Mouse (Mus musculus) Patski (cell line): ENCODE measurements at regions not wholly inside any gene's neighbourhood (a gene's known extent, or its start where the extent isn't known, plus 50 kb on each side); places are given as distances from the start of the nearest gene placed in this dataset.

Source experiments
- ATAC-seq: fragments of 100-300 bp; one replicate; pipeline ENCODE4 v1.8.0; 2021
- CTCF ChIA-PET: fragments of 350-600 bp; sonication (Branson Sonifier 250); formaldehyde crosslinking; loops from one replicate; lab custom pipeline; 2022; ENCODE audit warnings: inconsistent platforms; lab: Charles Lee
- POLR2A ChIA-PET: fragments of 350-600 bp; sonication (Branson Sonifier 250); formaldehyde crosslinking; loops from one replicate; lab custom pipeline; 2022; ENCODE audit warnings: antibody characterized with exemption, inconsistent platforms; lab: Charles Lee
- DNase-seq: peaks from one replicate; pipeline ENCODE4 v3.0.0-alpha.2; 2011; ENCODE audit warnings: low read depth, low spot score
- H3K27me3 ChIP-seq: fragments of 371-371 bp; one replicate; pipeline ENCODE4 v1.5.1; 2021
- CTCF ChIP-seq: fragments of 100-300 bp; IDR thresholded peaks from one replicate; pipeline ENCODE4 v1.5.1; 2021
- in situ Hi-C: fragments of 300-500 bp; cut with MboI; formaldehyde crosslinking; loops from 3 replicates; pipeline ENCODE4 v1.11.1; 2018; ENCODE audit warnings: low pct_unique_long_range_greater_than_20kb, mixed read lengths

GRCm38 (mm10) chr2:74349809-74350208 lies 229.4 kb downstream of the Lnpk start:
- POLR2A ChIA-PET = no interaction called here
- ATAC-seq (no peak), DNase-seq (no peak)
- in situ Hi-C loops = no loop called here
- no peak for TF ChIP-seq CTCF
- peaks cover 28% of the 10 kb centered on the region for H3K27me3 ChIP-seq
- CTCF ChIA-PET = no interaction called here

DNA sequence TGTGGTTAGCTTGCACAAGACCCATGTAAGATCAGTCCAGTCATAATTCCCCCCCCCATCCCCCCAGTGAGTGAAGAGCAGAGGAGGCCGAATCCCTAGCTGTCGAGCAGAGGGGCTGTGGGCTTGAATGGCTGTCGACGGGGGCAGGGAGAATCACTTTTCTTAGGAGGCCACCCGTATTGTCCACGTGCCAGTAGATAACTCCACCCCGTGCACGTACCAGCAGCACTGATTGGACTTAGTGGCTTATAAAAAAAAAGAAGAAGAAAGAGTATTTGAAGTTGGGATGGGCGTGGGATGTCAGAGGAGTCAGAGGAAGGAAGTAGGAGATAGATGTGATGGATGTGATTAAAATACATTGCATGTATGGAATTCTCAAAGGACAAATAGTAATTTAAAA lies 272.9 kb downstream of the Lnpk start:
- no peak for ATAC-seq
- POLR2A ChIA-PET = no interaction called here
- no peak for TF ChIP-seq CTCF

GRCm38 (mm10) chr2:74300885-74301451 lies 278.3 kb downstream of the Lnpk start:
- CTCF ChIA-PET = interaction anchor here (1.2 to 1.7 kb wide), 2 partner anchors 22 to 361 kb away, joined by 3 to 4 read pairs; no protein-coding TSS in a partner anchor
- no peak for DNase-seq
- no peak for TF ChIP-seq CTCF
- ATAC-seq = no peak
- POLR2A ChIA-PET = interaction anchor here (0.7 kb wide), 1 partner anchor 204 kb away, joined by 3 read pairs; no protein-coding TSS in a partner anchor
- peaks cover 32% of the 10 kb centered on the region for H3K27me3 ChIP-seq
- in situ Hi-C loops = no loop called here

More for the DNA sequence above, 272.9 kb downstream of the Lnpk start:
- CTCF ChIA-PET = no interaction called here
- no peak for DNase-seq
- H3K27me3 ChIP-seq = peaks cover 19% of the 10 kb centered on the region
- in situ Hi-C loops = no loop called here

GRCm38 (mm10) chr2:74300366-74300791 lies 278.9 kb downstream of the Lnpk start:
- CTCF ChIA-PET = interaction anchor here (0.6 to 1.7 kb wide), 8 partner anchors 18 to 362 kb away, joined by 3 to 4 read pairs (median 3); no protein-coding TSS in a partner anchor
- POLR2A ChIA-PET = interaction anchor here (0.7 kb wide), 1 partner anchor 204 kb away, joined by 3 read pairs; no protein-coding TSS in a partner anchor
- ATAC-seq = peak; percentile 90
- H3K27me3 ChIP-seq = peaks cover 38% of the 10 kb centered on the region
- TF ChIP-seq CTCF = peak; percentile 80
- no peak for DNase-seq
- in situ Hi-C loops = no loop called here

- ATAC-seq (no peak), DNase-seq (no peak)
- peaks cover 24% of the 10 kb centered on the region for H3K27me3 ChIP-seq
- POLR2A ChIA-PET = no interaction called here
- in situ Hi-C loops = no loop called here
- CTCF ChIA-PET = interaction anchor here (1.0 kb wide), 1 partner anchor 225 kb away, joined by 3 read pairs; no protein-coding TSS in a partner anchor
- TF ChIP-seq CTCF = no peak
Observed at GRCm38 (mm10) chr2:74292641-74293040, 286.6 kb downstream of the Lnpk start.

- no peak for ATAC-seq
- POLR2A ChIA-PET = no interaction called here
- H3K27me3 ChIP-seq = peaks cover 17% of the 10 kb centered on the region
- CTCF ChIA-PET = no interaction called here
- TF ChIP-seq CTCF = no peak
- in situ Hi-C loops = no loop called here
- DNase-seq = no peak
Observed at GRCm38 (mm10) chr2:74291416-74292396, 287.5 kb downstream of the Lnpk start.

GRCm38 (mm10) chr2:74285624-74286023 lies 293.6 kb downstream of the Lnpk start:
- in situ Hi-C loops = no loop called here
- ChIA-PET CTCF (no interaction called here), POLR2A (no interaction called here)
- peaks cover 10% of the 10 kb centered on the region for H3K27me3 ChIP-seq
- ATAC-seq = no peak
- TF ChIP-seq CTCF = no peak
- DNase-seq = no peak

DNA sequence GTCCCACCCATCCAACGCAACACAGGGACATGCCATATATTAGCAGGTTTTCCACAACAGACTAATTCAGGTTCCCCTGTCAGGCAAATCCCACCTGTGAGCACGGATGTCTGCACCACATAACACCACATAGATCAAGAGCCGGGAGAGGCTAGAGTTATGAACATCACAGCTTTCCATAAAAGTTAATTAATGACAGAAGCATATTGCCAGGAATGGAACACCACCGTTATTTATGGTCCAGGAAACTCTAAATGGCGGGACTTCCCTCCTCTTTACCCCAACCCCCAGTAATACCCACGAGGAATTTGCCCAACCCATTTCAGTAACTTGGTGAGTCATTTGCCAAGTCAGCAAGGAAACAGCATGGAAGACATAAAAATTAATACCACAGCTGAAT lies 314.3 kb downstream of the Lnpk start:
- POLR2A ChIA-PET = no interaction called here
- in situ Hi-C loops = no loop called here
- DNase-seq (peak; percentile 31), ATAC-seq (no peak)
- CTCF ChIA-PET = no interaction called here
- no peaks in the 10 kb centered on the region for H3K27me3 ChIP-seq
- TF ChIP-seq CTCF = no peak

DNA sequence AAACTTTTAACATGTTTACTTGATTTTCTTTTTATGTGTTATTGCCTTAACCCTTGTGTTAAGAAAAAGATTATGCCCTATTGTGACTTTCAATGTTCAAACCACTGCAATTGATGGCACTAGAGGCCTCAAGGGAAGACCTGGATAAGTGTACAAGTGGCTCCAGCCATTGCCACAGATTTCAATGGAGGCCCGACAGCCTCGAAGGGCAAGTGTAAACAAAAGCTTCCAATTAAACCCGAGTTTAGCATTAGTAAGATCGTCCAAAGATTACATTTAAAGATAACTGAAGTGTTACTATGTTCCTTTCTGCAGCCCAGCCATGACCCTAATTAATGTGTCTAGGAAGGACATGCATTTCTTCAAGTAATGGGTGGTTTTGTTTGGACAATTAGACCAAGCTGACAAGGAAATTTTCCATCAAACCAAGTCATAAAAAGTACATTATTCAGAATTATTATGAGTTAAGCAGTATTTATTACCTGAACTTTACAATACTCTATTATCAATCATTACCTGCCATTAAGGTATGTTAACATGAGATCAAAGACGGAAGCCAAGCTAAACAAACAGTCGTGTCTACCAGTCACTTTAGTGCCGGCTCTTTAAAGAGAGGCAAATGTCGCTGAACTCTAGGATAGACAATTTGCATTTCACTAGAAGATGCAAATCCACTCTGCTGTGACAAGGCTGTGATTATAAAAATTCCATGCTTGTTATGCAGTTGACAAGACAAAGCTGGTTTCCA lies 322.0 kb downstream of the Lnpk start:
- no peak for TF ChIP-seq CTCF
- no peak for DNase-seq
- ATAC-seq = no peak
- H3K27me3 ChIP-seq = peaks cover 23% of the 10 kb centered on the region
- ChIA-PET POLR2A (no interaction called here), CTCF (interaction anchor here (1.3 kb wide), 1 partner anchor 9 kb away, joined by 3 read pairs; no protein-coding TSS in a partner anchor)
- in situ Hi-C loops = no loop called here

DNA sequence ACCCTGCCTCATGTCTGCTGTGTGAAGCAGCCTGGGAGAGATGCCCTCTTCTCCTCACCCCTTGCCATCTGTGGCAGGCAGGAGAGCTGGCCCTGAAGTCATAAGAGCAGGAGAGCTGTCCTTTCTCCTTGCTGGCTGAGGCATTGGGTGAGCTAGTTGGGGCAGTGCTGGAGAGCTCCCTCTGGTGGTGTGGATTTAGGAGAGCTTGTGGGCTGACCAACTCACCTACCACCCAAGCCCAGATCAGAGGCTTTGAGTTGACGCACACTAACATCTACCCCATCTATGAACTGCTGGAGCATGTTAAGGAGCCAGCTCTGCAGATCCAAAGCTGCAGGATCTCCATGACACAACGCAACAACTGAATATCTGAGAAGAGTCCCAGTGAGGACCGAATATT lies 331.7 kb downstream of the Lnpk start:
- DNase-seq = no peak

More for the DNA sequence above, 331.7 kb downstream of the Lnpk start:
- in situ Hi-C loops = no loop called here
- ChIA-PET POLR2A (no interaction called here), CTCF (interaction anchor here (0.9 kb wide), 1 partner anchor 22 kb away, joined by 3 read pairs; no protein-coding TSS in a partner anchor)
- no peak for ATAC-seq
- no peak for TF ChIP-seq CTCF
- H3K27me3 ChIP-seq = peaks cover 4% of the 10 kb centered on the region
